Mouse (Mus musculus): Measurements from ENCODE around the gene Inhbb. TPM values are rescaled to one million over a fixed set of nuclear protein-coding genes. Genes with fewer than 3 reads are reported as not detected.

Inhbb gene
- total RNA-seq, 4 experiments from 2014 or later, result 3.6 to 4.2 (median 3.8) TPM

- DNase-seq (ENCODE audit: low spot score in 2 of 2), result no peak
These were observed 1.7 kb downstream of the Inhbb start for GRCm38 (mm10) chr1:119420189-119420983.

- no peak for DNase-seq (ENCODE audit: low spot score in 2 of 2)
These were observed 2.6 kb downstream of the Inhbb start for GRCm38 (mm10) chr1:119419151-119420105.

GRCm38 (mm10) chr1:119417991-119418390 is 4.1 kb downstream of the Inhbb start:
- no peak for DNase-seq (ENCODE audit: low spot score in 2 of 2)

- no peak for DNase-seq (ENCODE audit: low spot score in 2 of 2)
These were observed 4.5 kb downstream of the Inhbb start for GRCm38 (mm10) chr1:119417542-119417941.

GRCm38 (mm10) chr1:119416610-119417009 is 5.4 kb downstream of the Inhbb start:
- DNase-seq (ENCODE audit: low spot score in 2 of 2), result no peak

- DNase-seq (ENCODE audit: low spot score in 2 of 2), result no peak
These were observed 5.9 kb downstream of the Inhbb start for GRCm38 (mm10) chr1:119416177-119416576.

- DNase-seq (ENCODE audit: low spot score in 2 of 2), result no peak
These were observed 6.9 kb downstream of the Inhbb start for GRCm38 (mm10) chr1:119415151-119415550.

- no peak for DNase-seq (ENCODE audit: low spot score in 2 of 2)
These were observed 11.4 kb downstream of the Inhbb start for GRCm38 (mm10) chr1:119410661-119411060.

- DNase-seq (ENCODE audit: low spot score in 2 of 2), result no peak
These were observed 12.4 kb downstream of the Inhbb start for GRCm38 (mm10) chr1:119409599-119410168.

GRCm38 (mm10) chr1:119409106-119409505 is 12.9 kb downstream of the Inhbb start:
- no peak for DNase-seq (ENCODE audit: low spot score in 2 of 2)

GRCm38 (mm10) chr1:119407691-119408315 is 14.2 kb downstream of the Inhbb start:
- DNase-seq (ENCODE audit: low spot score in 2 of 2), result no peak

GRCm38 (mm10) chr1:119404798-119405197 is 17.2 kb downstream of the Inhbb start:
- no peak for DNase-seq (ENCODE audit: low spot score in 2 of 2)

- DNase-seq (ENCODE audit: low spot score in 2 of 2), result no peak
These were observed 17.7 kb downstream of the Inhbb start for GRCm38 (mm10) chr1:119404341-119404740.

GRCm38 (mm10) chr1:119401249-119401648 is 20.8 kb downstream of the Inhbb start:
- no peak for DNase-seq (ENCODE audit: low spot score in 2 of 2)

- no peak for DNase-seq (ENCODE audit: low spot score in 2 of 2)
These were observed 23.4 kb downstream of the Inhbb start for GRCm38 (mm10) chr1:119398640-119399039.

GRCm38 (mm10) chr1:119397839-119398238 is 24.2 kb downstream of the Inhbb start:
- DNase-seq (ENCODE audit: low spot score in 2 of 2), result no peak

- no peak for DNase-seq (ENCODE audit: low spot score in 2 of 2)
These were observed 30.7 kb downstream of the Inhbb start for GRCm38 (mm10) chr1:119391311-119391710.

- no peak for DNase-seq (ENCODE audit: low spot score in 2 of 2)
These were observed 31.4 kb downstream of the Inhbb start for GRCm38 (mm10) chr1:119390676-119391075.

- no peak for DNase-seq (ENCODE audit: low spot score in 2 of 2)
These were observed 32.1 kb downstream of the Inhbb start for GRCm38 (mm10) chr1:119389771-119390500.

- peak in 1 of 2 experiments; percentile 43 for DNase-seq (ENCODE audit: low spot score in 2 of 2)
These were observed 33.2 kb downstream of the Inhbb start for GRCm38 (mm10) chr1:119388664-119389396.

All from left cerebral cortex, adult 8-10 months (tissue).